Mouse (Mus musculus): ENCODE data around the gene Mbnl1. TPM values are rescaled to one million over a fixed set of nuclear protein-coding genes. Genes with fewer than 3 reads are reported as not detected.

Mbnl1 gene
- polyA plus RNA-seq, 1 experiment from 2014 or later: 48.4 TPM

GRCm38 (mm10) chr3:60538214-60538971 is 65.8 kb downstream of the Mbnl1 start:
- H3K9me3 ChIP-seq: no peaks in the 10 kb centered on the region
- WGBS: 77% methylated on average over 3 of the region's 3 CpGs
- H3K9ac ChIP-seq: no peak overlapping the region
- no peaks in the 10 kb centered on the region for H3K27me3 ChIP-seq (replicated peaks)
- H3K36me3 ChIP-seq (replicated peaks): no peaks in the 10 kb centered on the region
- ATAC-seq (replicated peaks): no peak
- no peak overlapping the region for H3K4me3 ChIP-seq
- H3K4me2 ChIP-seq: no peak overlapping the region
- H3K27ac ChIP-seq: no peak overlapping the region
- H3K4me1 ChIP-seq: no peaks in the 10 kb centered on the region

- no peak for ATAC-seq (replicated peaks)
- WGBS: 85% methylated on average over 4 of the region's 4 CpGs
- H3K4me2 ChIP-seq: no peak overlapping the region
- no peaks in the 10 kb centered on the region for H3K4me1 ChIP-seq
- H3K9ac ChIP-seq: no peak overlapping the region
- no peaks in the 10 kb centered on the region for H3K36me3 ChIP-seq (replicated peaks)
- H3K9me3 ChIP-seq: no peaks in the 10 kb centered on the region
- H3K4me3 ChIP-seq: no peak overlapping the region
- H3K27ac ChIP-seq: no peak overlapping the region
- H3K27me3 ChIP-seq (replicated peaks): no peaks in the 10 kb centered on the region
Measured at GRCm38 (mm10) chr3:60541121-60541520, 68.5 kb downstream of the Mbnl1 start.

GRCm38 (mm10) chr3:60546196-60546595 is 73.6 kb downstream of the Mbnl1 start:
- H3K4me1 ChIP-seq: peaks cover 9% of the 10 kb centered on the region; the same call in 1 of the 2 replicates
- WGBS: 76% methylated on average over 9 of the region's 9 CpGs
- no peak for ATAC-seq (replicated peaks)
- no peaks in the 10 kb centered on the region for H3K36me3 ChIP-seq (replicated peaks)
- H3K4me2 ChIP-seq: no peak overlapping the region
- H3K9ac ChIP-seq: no peak overlapping the region
- no peaks in the 10 kb centered on the region for H3K9me3 ChIP-seq
- no peak overlapping the region for H3K27ac ChIP-seq
- H3K4me3 ChIP-seq: no peak overlapping the region
- H3K27me3 ChIP-seq (replicated peaks): no peaks in the 10 kb centered on the region

DNA sequence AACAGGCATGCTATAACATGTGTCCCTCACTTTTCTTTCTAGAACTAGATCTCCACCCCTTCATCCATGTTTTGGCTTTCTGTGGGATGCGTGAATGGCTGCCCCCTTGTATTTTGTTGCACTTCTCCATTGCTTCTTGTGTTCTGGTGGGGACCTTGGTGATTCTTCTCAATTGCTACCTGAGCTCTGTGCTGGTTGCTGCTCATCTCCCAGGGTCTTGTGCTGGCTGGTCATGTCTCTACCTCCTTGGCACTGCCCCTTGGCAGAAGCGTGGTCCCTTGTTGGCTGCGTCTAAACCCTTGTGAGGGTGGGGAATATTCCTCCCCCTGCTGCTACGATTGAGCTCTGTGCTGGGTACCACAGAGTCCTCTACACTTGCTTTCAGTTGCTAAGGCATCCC is 74.3 kb downstream of the Mbnl1 start:
- Histone ChIP-seq H3K27me3 (replicated peaks) (no peaks in the 10 kb centered on the region), H3K36me3 (replicated peaks) (no peaks in the 10 kb centered on the region), H3K9me3 (no peaks in the 10 kb centered on the region), H3K4me3 (no peak overlapping the region), H3K4me2 (no peak overlapping the region), H3K27ac (no peak overlapping the region), H3K9ac (no peak overlapping the region), H3K4me1 (peaks cover 9% of the 10 kb centered on the region; the same call in 1 of the 2 replicates)
- 93% methylated on average over 4 of the region's 4 CpGs for WGBS
- no peak for ATAC-seq (replicated peaks)

DNA sequence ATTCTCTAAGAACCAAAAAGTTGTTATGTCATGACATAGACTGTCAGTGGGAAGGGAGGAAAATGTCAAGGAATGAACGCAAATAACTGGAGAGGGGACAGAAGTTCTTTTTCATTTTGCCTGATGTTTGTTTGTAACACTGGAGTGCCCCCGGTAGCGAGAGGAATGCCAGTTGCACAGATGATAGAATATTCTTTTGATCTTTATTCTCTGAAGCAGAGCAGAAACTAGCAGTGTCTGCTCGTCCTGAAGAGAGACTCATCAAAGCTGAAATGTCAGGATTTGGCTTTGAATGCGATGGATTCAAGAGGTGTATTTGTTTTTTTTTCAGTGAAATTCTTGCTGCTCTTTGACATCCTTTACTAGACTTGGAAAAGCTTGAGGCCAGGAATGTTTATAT is 77.9 kb downstream of the Mbnl1 start:
- ATAC-seq (replicated peaks): peak; percentile 74
- WGBS: 34% methylated on average over 5 of the region's 5 CpGs
- H3K36me3 ChIP-seq (replicated peaks): no peaks in the 10 kb centered on the region

GRCm38 (mm10) chr3:60551650-60552049 is 79.0 kb downstream of the Mbnl1 start:
- Histone ChIP-seq H3K4me2 (no peak overlapping the region), H3K9me3 (no peaks in the 10 kb centered on the region), H3K36me3 (replicated peaks) (no peaks in the 10 kb centered on the region), H3K4me3 (no peak overlapping the region), H3K4me1 (peaks cover 9% of the 10 kb centered on the region; the same call in 1 of the 2 replicates), H3K27me3 (replicated peaks) (no peaks in the 10 kb centered on the region), H3K9ac (no peak overlapping the region), H3K27ac (no peak overlapping the region)
- ATAC-seq (replicated peaks): no peak
- WGBS: 59% methylated on average over 3 of the region's 3 CpGs

More for the DNA sequence above, 77.9 kb downstream of the Mbnl1 start:
- Histone ChIP-seq H3K4me2 (no peak overlapping the region), H3K9ac (no peak overlapping the region), H3K4me1 (peaks cover 9% of the 10 kb centered on the region; the same call in 1 of the 2 replicates), H3K27me3 (replicated peaks) (no peaks in the 10 kb centered on the region), H3K4me3 (no peak overlapping the region), H3K9me3 (no peaks in the 10 kb centered on the region), H3K27ac (no peak overlapping the region)

- WGBS: 87% methylated on average over 3 of the region's 3 CpGs
- Histone ChIP-seq H3K27ac (no peak overlapping the region), H3K9ac (no peak overlapping the region), H3K36me3 (replicated peaks) (no peaks in the 10 kb centered on the region), H3K9me3 (no peaks in the 10 kb centered on the region), H3K4me3 (no peak overlapping the region), H3K4me1 (peaks cover 9% of the 10 kb centered on the region; the same call in 1 of the 2 replicates), H3K27me3 (replicated peaks) (no peaks in the 10 kb centered on the region), H3K4me2 (no peak overlapping the region)
- no peak for ATAC-seq (replicated peaks)
Measured at GRCm38 (mm10) chr3:60553011-60553410, 80.4 kb downstream of the Mbnl1 start.

GRCm38 (mm10) chr3:60556596-60556995 is 84.0 kb downstream of the Mbnl1 start:
- no peak for ATAC-seq (replicated peaks)
- Histone ChIP-seq H3K27me3 (replicated peaks) (no peaks in the 10 kb centered on the region), H3K36me3 (replicated peaks) (no peaks in the 10 kb centered on the region), H3K9me3 (no peaks in the 10 kb centered on the region), H3K27ac (no peak overlapping the region), H3K4me2 (no peak overlapping the region), H3K9ac (no peak overlapping the region), H3K4me1 (peaks cover 4% of the 10 kb centered on the region), H3K4me3 (no peak overlapping the region)
- WGBS: 95% methylated on average over 3 of the region's 3 CpGs

- no peak overlapping the region for H3K27ac ChIP-seq
- H3K27me3 ChIP-seq (replicated peaks): no peaks in the 10 kb centered on the region
- H3K4me2 ChIP-seq: no peak overlapping the region
- H3K4me1 ChIP-seq: peaks cover 8% of the 10 kb centered on the region
- no peak overlapping the region for H3K9ac ChIP-seq
- 57% methylated on average over 7 of the region's 7 CpGs for WGBS
- H3K36me3 ChIP-seq (replicated peaks): no peaks in the 10 kb centered on the region
- no peaks in the 10 kb centered on the region for H3K9me3 ChIP-seq
- H3K4me3 ChIP-seq: no peak overlapping the region
- ATAC-seq (replicated peaks): peak; percentile 62
Measured at GRCm38 (mm10) chr3:60558252-60558862, 85.7 kb downstream of the Mbnl1 start.

- 63% methylated on average over 2 of the region's 2 CpGs for WGBS
- no peaks in the 10 kb centered on the region for H3K36me3 ChIP-seq (replicated peaks)
- no peak overlapping the region for H3K4me2 ChIP-seq
- no peak overlapping the region for H3K4me3 ChIP-seq
- no peak overlapping the region for H3K9ac ChIP-seq
- H3K4me1 ChIP-seq: peaks cover 18% of the 10 kb centered on the region
- no peak for ATAC-seq (replicated peaks)
- H3K27ac ChIP-seq: no peak overlapping the region
- no peaks in the 10 kb centered on the region for H3K9me3 ChIP-seq
- H3K27me3 ChIP-seq (replicated peaks): no peaks in the 10 kb centered on the region
Measured at GRCm38 (mm10) chr3:60559762-60560161, 87.1 kb downstream of the Mbnl1 start.

DNA sequence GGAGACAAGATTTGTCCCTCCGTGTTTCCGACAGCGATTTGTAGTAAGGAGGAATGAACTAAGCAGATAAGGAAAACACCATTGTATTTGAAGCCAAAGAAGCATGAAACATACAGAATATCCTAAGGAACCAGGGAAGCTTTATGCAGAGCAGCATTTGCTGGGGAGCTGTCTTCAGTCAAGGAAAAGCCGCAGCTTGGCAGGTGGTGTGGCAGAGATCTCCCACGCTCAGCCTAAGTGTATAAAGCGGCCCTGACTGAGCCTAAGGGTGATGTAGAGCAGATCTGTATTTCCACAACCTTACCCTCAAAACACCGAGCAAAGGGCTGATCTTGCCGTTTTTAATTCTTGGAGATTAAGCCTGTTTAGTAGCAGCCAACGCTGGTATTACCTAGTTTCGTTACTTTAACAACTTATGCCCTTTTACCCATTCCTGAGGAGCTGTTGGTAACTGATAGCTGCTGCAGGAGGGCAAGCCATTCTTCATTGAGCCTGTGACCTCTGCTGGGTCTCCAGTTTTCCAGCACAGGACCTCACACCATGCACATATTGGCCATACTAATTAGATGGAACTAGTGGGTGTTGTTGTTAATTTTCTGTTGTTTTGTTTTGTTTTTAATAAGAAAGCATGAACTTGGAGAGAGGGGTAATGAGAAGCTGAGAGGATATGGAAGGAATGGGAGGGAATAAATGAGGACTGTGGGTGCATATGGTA is 91.1 kb downstream of the Mbnl1 start:
- H3K9ac ChIP-seq: no peak overlapping the region
- no peak overlapping the region for H3K27ac ChIP-seq

DNA sequence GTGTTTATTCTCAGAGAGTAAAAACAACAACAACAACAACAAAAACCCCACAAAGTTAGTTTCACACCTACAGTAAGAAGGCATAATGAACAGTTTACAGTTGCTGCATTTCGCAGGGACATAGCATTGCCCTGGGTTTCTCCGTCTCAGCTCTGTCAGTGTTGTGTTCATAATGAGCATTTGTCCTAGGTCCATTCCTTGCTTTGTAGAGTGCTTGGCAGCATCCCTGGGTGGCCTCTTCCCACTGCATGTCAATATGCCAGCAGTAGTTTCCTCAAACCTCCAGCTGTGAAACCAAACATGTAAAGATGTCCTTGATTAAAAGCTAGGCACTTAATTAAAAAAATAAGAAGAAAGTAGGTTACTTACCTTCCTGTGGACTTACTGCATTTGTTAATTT is 91.6 kb downstream of the Mbnl1 start:
- Histone ChIP-seq H3K27me3 (replicated peaks) (no peaks in the 10 kb centered on the region), H3K9me3 (no peaks in the 10 kb centered on the region), H3K27ac (no peak overlapping the region), H3K4me3 (no peak overlapping the region), H3K4me1 (peaks cover 23% of the 10 kb centered on the region), H3K4me2 (no peak overlapping the region), H3K9ac (no peak overlapping the region), H3K36me3 (replicated peaks) (no peaks in the 10 kb centered on the region)
- WGBS: 58% methylated on average over 2 of the region's 2 CpGs
- ATAC-seq (replicated peaks): no peak

More for the DNA sequence above, 91.1 kb downstream of the Mbnl1 start:
- H3K4me3 ChIP-seq: no peak overlapping the region
- no peak overlapping the region for H3K4me2 ChIP-seq
- H3K27me3 ChIP-seq (replicated peaks): no peaks in the 10 kb centered on the region
- no peaks in the 10 kb centered on the region for H3K9me3 ChIP-seq
- no peaks in the 10 kb centered on the region for H3K36me3 ChIP-seq (replicated peaks)
- 0 out of 2 replicates have a peak, but pooled peaks have one; percentile 34 for ATAC-seq (replicated peaks)
- 38% methylated on average over 10 of the region's 10 CpGs for WGBS
- H3K4me1 ChIP-seq: peaks cover 21% of the 10 kb centered on the region
